Mouse (Mus musculus): ENCODE measurements at regions not wholly inside any gene's neighbourhood (a gene's known extent, or its start where the extent isn't known, plus 50 kb on each side); places are given as distances from the start of the nearest gene placed in this dataset.

GRCm38 (mm10) chr17:50388715-50389710 is 95.6 kb upstream of the Dazl start:
- TF ChIP-seq EP300 (IDR thresholded peaks at IDR 0.05) (no peak), CTCF (IDR thresholded peaks at IDR 0.05) (no peak)
- Histone ChIP-seq H3K4me3 (ENCODE audit: low read depth, low read length) (no peak overlapping the region), H3K9me3 (ENCODE audit: low read length) (no peaks in the 10 kb centered on the region), H3K4me2 (replicated peaks; ENCODE audit: low read depth, low read length) (no peak overlapping the region), H3K27ac (ENCODE audit: low read length) (no peak overlapping the region), H3K36me3 (ENCODE audit: insufficient read depth, low read length) (no peaks in the 10 kb centered on the region), H3K4me1 (ENCODE audit: insufficient read depth, low read depth, low read length) (no peaks in the 10 kb centered on the region), H3K27me3 (replicated peaks; ENCODE audit: insufficient read depth, low read length) (no peaks in the 10 kb centered on the region), H3K9ac (replicated peaks; ENCODE audit: low read depth) (no peak overlapping the region)
- DNase-seq (ENCODE audit: low spot score) = no peak
- ATAC-seq = no peak; the same call in 1 of the 2 replicates
- 55% methylated on average over 12 of the region's 12 CpGs for WGBS

GRCm38 (mm10) chr17:50390151-50390550 is 96.7 kb upstream of the Dazl start:
- ATAC-seq = no peak
- DNase-seq (ENCODE audit: low spot score) = peak; percentile 9
- WGBS = 81% methylated on average over 1 of the region's 1 CpGs
- Histone ChIP-seq H3K4me3 (ENCODE audit: low read depth, low read length) (no peak overlapping the region), H3K27ac (ENCODE audit: low read length) (no peak overlapping the region), H3K4me2 (replicated peaks; ENCODE audit: low read depth, low read length) (no peak overlapping the region), H3K9ac (replicated peaks; ENCODE audit: low read depth) (no peak overlapping the region), H3K9me3 (ENCODE audit: low read length) (no peaks in the 10 kb centered on the region), H3K4me1 (ENCODE audit: insufficient read depth, low read depth, low read length) (no peaks in the 10 kb centered on the region), H3K36me3 (ENCODE audit: insufficient read depth, low read length) (no peaks in the 10 kb centered on the region), H3K27me3 (replicated peaks; ENCODE audit: insufficient read depth, low read length) (no peaks in the 10 kb centered on the region)
- TF ChIP-seq EP300 (IDR thresholded peaks at IDR 0.05) = no peak
- TF ChIP-seq CTCF (IDR thresholded peaks at IDR 0.05) = no peak

GRCm38 (mm10) chr17:50391207-50391606 is 97.8 kb upstream of the Dazl start:
- WGBS = 71% methylated on average over 4 of the region's 4 CpGs
- H3K9ac ChIP-seq (replicated peaks; ENCODE audit: low read depth) = no peak overlapping the region
- no peaks in the 10 kb centered on the region for H3K4me1 ChIP-seq (ENCODE audit: insufficient read depth, low read depth, low read length)
- DNase-seq (ENCODE audit: low spot score) (no peak), ATAC-seq (no peak)
- no peaks in the 10 kb centered on the region for H3K9me3 ChIP-seq (ENCODE audit: low read length)
- H3K36me3 ChIP-seq (ENCODE audit: insufficient read depth, low read length) = no peaks in the 10 kb centered on the region
- no peak overlapping the region for H3K4me3 ChIP-seq (ENCODE audit: low read depth, low read length)
- H3K27ac ChIP-seq (ENCODE audit: low read length) = no peak overlapping the region
- TF ChIP-seq EP300 (IDR thresholded peaks at IDR 0.05) = no peak
- no peak for TF ChIP-seq CTCF (IDR thresholded peaks at IDR 0.05)
- H3K4me2 ChIP-seq (replicated peaks; ENCODE audit: low read depth, low read length) = no peak overlapping the region
- no peaks in the 10 kb centered on the region for H3K27me3 ChIP-seq (replicated peaks; ENCODE audit: insufficient read depth, low read length)

GRCm38 (mm10) chr17:50391996-50392395 is 98.6 kb upstream of the Dazl start:
- H3K27me3 ChIP-seq (replicated peaks; ENCODE audit: insufficient read depth, low read length) = no peaks in the 10 kb centered on the region
- ATAC-seq = no peak
- TF ChIP-seq CTCF (IDR thresholded peaks at IDR 0.05) (no peak), EP300 (IDR thresholded peaks at IDR 0.05) (no peak)
- H3K4me1 ChIP-seq (ENCODE audit: insufficient read depth, low read depth, low read length) = no peaks in the 10 kb centered on the region
- H3K4me2 ChIP-seq (replicated peaks; ENCODE audit: low read depth, low read length) = no peak overlapping the region
- H3K9me3 ChIP-seq (ENCODE audit: low read length) = no peaks in the 10 kb centered on the region
- no peak overlapping the region for H3K4me3 ChIP-seq (ENCODE audit: low read depth, low read length)
- DNase-seq (ENCODE audit: low spot score) = no peak
- H3K27ac ChIP-seq (ENCODE audit: low read length) = no peak overlapping the region
- WGBS = 84% methylated on average over 11 of the region's 11 CpGs
- no peak overlapping the region for H3K9ac ChIP-seq (replicated peaks; ENCODE audit: low read depth)
- H3K36me3 ChIP-seq (ENCODE audit: insufficient read depth, low read length) = no peaks in the 10 kb centered on the region

- H3K36me3 ChIP-seq (ENCODE audit: insufficient read depth, low read length) = no peaks in the 10 kb centered on the region
- no peaks in the 10 kb centered on the region for H3K4me1 ChIP-seq (ENCODE audit: insufficient read depth, low read depth, low read length)
- H3K9ac ChIP-seq (replicated peaks; ENCODE audit: low read depth) = no peak overlapping the region
- ATAC-seq (no peak), DNase-seq (ENCODE audit: low spot score) (no peak)
- H3K27me3 ChIP-seq (replicated peaks; ENCODE audit: insufficient read depth, low read length) = no peaks in the 10 kb centered on the region
- no peak overlapping the region for H3K4me3 ChIP-seq (ENCODE audit: low read depth, low read length)
- TF ChIP-seq EP300 (IDR thresholded peaks at IDR 0.05) (no peak), CTCF (IDR thresholded peaks at IDR 0.05) (no peak)
- no peaks in the 10 kb centered on the region for H3K9me3 ChIP-seq (ENCODE audit: low read length)
- 77% methylated on average over 6 of the region's 6 CpGs for WGBS
- no peak overlapping the region for H3K4me2 ChIP-seq (replicated peaks; ENCODE audit: low read depth, low read length)
- no peak overlapping the region for H3K27ac ChIP-seq (ENCODE audit: low read length)
Measured at GRCm38 (mm10) chr17:50392428-50392827, 99.0 kb upstream of the Dazl start.

GRCm38 (mm10) chr17:50392966-50393365 is 99.5 kb upstream of the Dazl start:
- 79% methylated on average over 2 of the region's 2 CpGs for WGBS
- DNase-seq (ENCODE audit: low spot score) = no peak
- H3K27ac ChIP-seq (ENCODE audit: low read length) = no peak overlapping the region
- H3K27me3 ChIP-seq (replicated peaks; ENCODE audit: insufficient read depth, low read length) = no peaks in the 10 kb centered on the region
- no peaks in the 10 kb centered on the region for H3K36me3 ChIP-seq (ENCODE audit: insufficient read depth, low read length)
- H3K4me2 ChIP-seq (replicated peaks; ENCODE audit: low read depth, low read length) = no peak overlapping the region
- H3K4me3 ChIP-seq (ENCODE audit: low read depth, low read length) = no peak overlapping the region
- no peak overlapping the region for H3K9ac ChIP-seq (replicated peaks; ENCODE audit: low read depth)
- no peaks in the 10 kb centered on the region for H3K9me3 ChIP-seq (ENCODE audit: low read length)
- no peak for ATAC-seq
- no peaks in the 10 kb centered on the region for H3K4me1 ChIP-seq (ENCODE audit: insufficient read depth, low read depth, low read length)
- no peak for TF ChIP-seq CTCF (IDR thresholded peaks at IDR 0.05)
- TF ChIP-seq EP300 (IDR thresholded peaks at IDR 0.05) = no peak
